Mouse (Mus musculus) brain, adult 2 months (tissue): Measurements from ENCODE around the gene Camk1g.

Experiments used
- DNase-seq: peaks from one replicate; pipeline ENCODE4 v3.0.0; 2011; ENCODE audit warnings: low read depth, low spot score

Camk1g gene

GRCm38 (mm10) chr1:193376478-193377134 lies 6.5 kb upstream of the Camk1g start:
- DNase-seq, result peak; percentile 73

- DNase-seq, result no peak
These were observed 3.9 kb upstream of the Camk1g start for GRCm38 (mm10) chr1:193373906-193374413.

DNA sequence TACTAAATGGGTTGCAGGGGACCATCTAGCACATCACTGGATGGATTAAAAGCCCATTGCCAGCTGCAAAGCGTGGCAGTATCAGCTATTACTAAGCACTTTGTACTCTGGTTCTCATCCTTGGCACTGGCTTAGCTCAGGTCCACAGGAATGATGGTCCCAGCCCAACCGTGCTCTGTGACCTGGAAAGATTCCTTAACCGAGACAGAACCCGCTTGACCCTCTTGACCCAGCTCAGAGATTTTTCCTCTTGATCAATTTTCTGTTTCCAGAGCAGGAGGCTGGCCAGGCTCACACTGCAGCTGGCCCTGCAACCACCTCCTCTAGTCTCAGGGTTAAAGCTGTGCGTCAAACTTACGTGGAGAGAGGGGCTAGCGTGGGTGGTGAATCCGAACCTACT lies 1.0 kb downstream of the Camk1g start:
- no peak for DNase-seq

GRCm38 (mm10) chr1:193368055-193368454 lies 2.0 kb downstream of the Camk1g start:
- peak; percentile 84 for DNase-seq

- peak; percentile 87 for DNase-seq
These were observed 6.3 kb downstream of the Camk1g start for GRCm38 (mm10) chr1:193363801-193364231.

GRCm38 (mm10) chr1:193362078-193362477 lies 8.0 kb downstream of the Camk1g start:
- peak; percentile 68 for DNase-seq

DNA sequence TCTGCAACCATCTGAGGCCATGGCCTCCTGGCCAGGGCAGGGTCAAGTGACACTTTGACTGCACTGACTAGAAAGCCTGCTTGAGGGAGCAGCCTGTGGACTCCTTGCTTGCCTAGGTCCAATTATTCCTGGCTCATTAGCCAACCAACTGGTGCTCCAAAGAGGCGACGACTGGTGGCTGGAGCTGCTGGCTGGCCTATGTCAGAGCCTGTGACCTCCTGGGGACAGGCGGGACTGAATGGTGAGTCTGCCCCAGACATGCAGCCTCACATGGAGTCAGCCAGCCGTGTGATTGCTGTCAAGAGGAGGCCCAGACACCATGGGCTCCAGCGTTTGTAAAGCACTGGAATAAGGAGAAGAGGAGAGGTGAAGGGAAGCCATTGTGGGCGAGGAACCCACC lies 8.9 kb downstream of the Camk1g start:
- DNase-seq, result peak; percentile 75

- DNase-seq, result no peak
These were observed 10.9 kb downstream of the Camk1g start for GRCm38 (mm10) chr1:193359199-193359598.

DNA sequence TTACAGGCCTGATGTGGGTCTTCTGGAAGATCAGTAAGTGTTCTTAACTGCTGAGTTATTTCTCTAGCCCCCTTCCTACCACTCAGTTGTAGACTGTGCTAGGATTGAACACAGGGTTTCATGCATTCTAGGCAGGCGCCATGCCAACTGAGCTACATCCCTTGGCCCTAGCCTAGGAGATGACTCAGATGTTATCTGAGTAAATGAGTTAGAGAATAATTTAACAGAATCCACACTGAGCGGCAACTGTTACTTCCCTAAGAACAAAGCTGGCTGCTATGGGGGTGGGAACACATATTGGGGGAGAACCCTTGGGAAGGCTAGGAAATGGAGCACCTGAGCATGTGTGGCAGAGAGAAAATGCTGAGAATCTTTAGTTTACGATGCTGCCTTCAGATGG lies 18.5 kb downstream of the Camk1g start:
- peak; percentile 91 for DNase-seq

DNA sequence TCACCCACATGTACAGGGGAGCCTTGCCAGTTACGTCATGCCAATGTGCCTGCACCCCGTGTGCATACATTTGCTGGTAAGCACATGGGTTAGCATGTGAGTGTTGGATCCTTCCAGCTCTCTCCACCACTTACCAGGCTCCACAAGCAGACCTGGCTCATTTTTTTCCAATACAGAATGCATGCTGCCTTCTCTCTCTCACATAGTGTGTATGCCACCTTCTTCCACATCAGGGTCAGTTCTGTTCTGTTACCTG lies 19.6 kb downstream of the Camk1g start:
- peak; percentile 92 for DNase-seq

GRCm38 (mm10) chr1:193349702-193350545 lies 20.2 kb downstream of the Camk1g start:
- DNase-seq, result no peak

GRCm38 (mm10) chr1:193348261-193348962 lies 21.7 kb downstream of the Camk1g start:
- peak; percentile 86 for DNase-seq

- DNase-seq, result no peak
These were observed 23.2 kb downstream of the Camk1g start for GRCm38 (mm10) chr1:193346908-193347307.

DNA sequence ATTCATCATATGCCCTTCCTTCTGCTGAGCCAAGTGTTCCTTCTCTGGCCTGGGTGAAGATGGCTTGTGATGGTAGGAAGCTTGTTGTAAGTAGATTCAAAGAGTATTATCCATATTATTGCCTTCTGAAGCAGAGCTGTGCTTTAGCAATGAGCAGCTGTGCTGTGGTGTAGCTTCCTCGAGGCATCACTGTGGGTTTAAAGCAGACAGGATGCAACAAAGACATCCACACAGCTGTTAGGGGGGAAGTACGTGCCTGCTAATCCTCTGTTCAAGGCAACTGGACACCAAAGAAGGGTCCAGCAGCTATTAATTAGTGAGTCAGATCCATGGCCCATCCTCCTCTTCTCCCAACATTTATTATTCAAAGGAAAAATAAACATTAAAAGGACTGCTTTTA lies 25.1 kb downstream of the Camk1g start:
- DNase-seq, result peak; percentile 46

GRCm38 (mm10) chr1:193343853-193344252 lies 26.2 kb downstream of the Camk1g start:
- DNase-seq, result peak; percentile 93

GRCm38 (mm10) chr1:193342198-193342946 lies 27.7 kb downstream of the Camk1g start:
- DNase-seq, result peak; percentile 37

- peak; percentile 92 for DNase-seq
These were observed 31.6 kb downstream of the Camk1g start for GRCm38 (mm10) chr1:193338363-193338995.

DNA sequence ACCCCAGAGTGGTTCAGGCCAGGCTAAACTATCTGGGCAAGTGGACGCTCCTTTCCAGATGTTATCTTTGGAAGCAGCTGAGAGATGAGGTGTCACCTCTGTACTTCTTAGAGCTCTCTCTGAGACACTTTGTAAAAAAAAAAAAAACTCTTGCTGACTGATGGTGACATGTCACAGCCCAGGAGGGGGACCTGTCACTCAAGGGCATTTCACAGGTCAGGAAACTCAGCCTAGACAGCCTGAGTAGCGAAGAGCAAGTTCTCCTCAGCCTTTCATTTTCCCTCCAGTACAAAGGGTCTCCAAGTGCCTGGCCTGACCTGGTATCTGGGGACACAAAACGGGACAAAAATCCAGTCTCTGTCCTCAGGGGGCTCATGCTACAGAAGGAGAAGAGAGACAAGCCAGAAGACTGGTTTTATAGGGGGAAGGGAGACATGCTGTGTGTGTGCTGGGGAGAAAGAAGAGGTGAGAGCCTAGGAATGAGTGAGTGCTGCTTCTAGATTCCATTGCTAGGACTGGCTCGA lies 32.2 kb downstream of the Camk1g start:
- DNase-seq, result no peak

DNA sequence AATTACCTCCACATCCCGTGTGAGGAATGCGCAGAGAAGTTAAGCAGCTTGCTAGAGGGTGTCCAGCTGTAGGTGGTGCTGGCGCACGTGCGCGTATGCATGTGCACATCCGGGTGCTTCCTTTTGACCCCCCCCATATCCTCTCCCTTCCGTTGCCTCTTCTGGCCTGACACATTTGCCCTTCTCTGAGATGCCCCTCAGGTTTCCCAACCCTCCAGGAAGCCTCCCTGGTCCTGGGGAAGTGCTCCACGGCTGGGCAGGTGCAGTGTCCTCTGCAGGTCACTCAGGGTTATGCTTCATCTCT lies 33.1 kb downstream of the Camk1g start:
- DNase-seq, result no peak

GRCm38 (mm10) chr1:193336122-193337017 lies 33.7 kb downstream of the Camk1g start:
- DNase-seq, result peak; percentile 78
